Mouse (Mus musculus) spleen, adult 2 months (tissue): ENCODE measurements at regions not wholly inside any gene's neighbourhood (a gene's known extent, or its start where the extent isn't known, plus 50 kb on each side); places are given as distances from the start of the nearest gene placed in this dataset.

Experiments used
- DNase-seq, 2 experiments: peaks; one replicate each; pipeline versions ENCODE4 v3.0.0 to v3.0.0-alpha.2; 2012 to 2021; ENCODE audit warnings: low spot score in 2 of 2, low read depth in 1 of 2
- H3K27ac ChIP-seq: fragments of 200-500 bp; 2 replicates; pipeline ENCODE4 v1.5.1; 2012; ENCODE audit warnings: low read length, inconsistent platforms; ENCODE audit not compliant: insufficient read depth
- H3K27me3 ChIP-seq: fragments of 200-500 bp; 2 replicates; pipeline ENCODE4 v1.6.1; 2012; ENCODE audit warnings: mild to moderate bottlenecking, moderate library complexity, low read length, inconsistent platforms; ENCODE audit not compliant: control insufficient read depth, insufficient read depth
- H3K36me3 ChIP-seq: fragments of 200-500 bp; 2 replicates; pipeline ENCODE4 v1.6.1; 2012; ENCODE audit warnings: mild to moderate bottlenecking, low read length, inconsistent platforms; ENCODE audit not compliant: control insufficient read depth, insufficient read depth
- H3K4me1 ChIP-seq: fragments of 200-500 bp; 2 replicates; pipeline ENCODE4 v1.6.1; 2011; ENCODE audit warnings: inconsistent platforms; ENCODE audit not compliant: control insufficient read depth, insufficient read depth, insufficient read length
- H3K4me3 ChIP-seq: fragments of 200-500 bp; 2 replicates; pipeline ENCODE4 v1.5.1; 2011; ENCODE audit warnings: mild to moderate bottlenecking, inconsistent platforms; ENCODE audit not compliant: insufficient read depth, insufficient read length; ENCODE audit errors: extremely low read depth
- CTCF ChIP-seq: fragments of 200-500 bp; IDR thresholded peaks from 2 replicates; pipeline ENCODE4 v1.5.1; 2011; ENCODE audit warnings: mild to moderate bottlenecking, inconsistent platforms; ENCODE audit not compliant: insufficient read depth, insufficient read length, insufficient replicate concordance; ENCODE audit errors: extremely low read depth
- POLR2A ChIP-seq: fragments of 200-500 bp; IDR thresholded peaks from 2 replicates; pipeline ENCODE4 v1.6.1; 2011; ENCODE audit warnings: low read depth, low read length, inconsistent platforms
- WGBS: fragments of 180-500 bp; shearing (Covaris S2); methylation state at CpG from one replicate; pipeline ENCODE4 v1.1.7; 2018; 5-methylcytosine and 5-hydroxymethylcytosine counted together

GRCm38 (mm10) chr6:31220184-31220931 lies 178.2 kb upstream of the Mkln1 start:
- Histone ChIP-seq H3K27me3 (0 out of 2 replicates have a peak, but pooled peaks cover 2% of the 10 kb centered on the region), H3K4me1 (peaks cover 15% of the 10 kb centered on the region), H3K36me3 (no peaks in the 10 kb centered on the region), H3K27ac (peak overlapping the region; percentile 69), H3K4me3 (peak overlapping the region; percentile 58)
- TF ChIP-seq POLR2A, result no peak
- TF ChIP-seq CTCF, result no peak
- WGBS, result 1% methylated on average over 26 of the region's 30 CpGs
- peak in 1 of 2 experiments; percentile 42 for DNase-seq

GRCm38 (mm10) chr6:31221490-31221889 lies 177.0 kb upstream of the Mkln1 start:
- H3K27ac ChIP-seq, result no peak overlapping the region
- peaks cover 15% of the 10 kb centered on the region for H3K4me1 ChIP-seq
- no peak for TF ChIP-seq CTCF
- no peak for TF ChIP-seq POLR2A
- H3K27me3 ChIP-seq, result 0 out of 2 replicates have a peak, but pooled peaks cover 2% of the 10 kb centered on the region
- H3K36me3 ChIP-seq, result no peaks in the 10 kb centered on the region
- H3K4me3 ChIP-seq, result peak overlapping the region; percentile 47
- 3% methylated on average over 10 of the region's 10 CpGs for WGBS
- DNase-seq, result peak in 1 of 2 experiments; percentile 73

- no peak for DNase-seq
- H3K27ac ChIP-seq, result no peak overlapping the region
- 0 out of 2 replicates have a peak, but pooled peaks cover 2% of the 10 kb centered on the region for H3K27me3 ChIP-seq
- WGBS, result 59% methylated on average over 6 of the region's 6 CpGs
- H3K4me1 ChIP-seq, result peaks cover 15% of the 10 kb centered on the region
- no peak overlapping the region for H3K4me3 ChIP-seq
- H3K36me3 ChIP-seq, result no peaks in the 10 kb centered on the region
- TF ChIP-seq CTCF, result no peak
- TF ChIP-seq POLR2A, result no peak
Observed at GRCm38 (mm10) chr6:31222024-31222579, 176.4 kb upstream of the Mkln1 start.

GRCm38 (mm10) chr6:31227406-31227805 lies 171.1 kb upstream of the Mkln1 start:
- no peak overlapping the region for H3K27ac ChIP-seq
- H3K27me3 ChIP-seq, result no peaks in the 10 kb centered on the region
- no peaks in the 10 kb centered on the region for H3K36me3 ChIP-seq
- DNase-seq, result no peak
- TF ChIP-seq CTCF (no peak), POLR2A (no peak)
- peaks cover 4% of the 10 kb centered on the region for H3K4me1 ChIP-seq
- WGBS, result 83% methylated on average over 5 of the region's 5 CpGs
- no peak overlapping the region for H3K4me3 ChIP-seq

GRCm38 (mm10) chr6:31228061-31228460 lies 170.5 kb upstream of the Mkln1 start:
- WGBS, result 96% methylated on average over 1 of the region's 1 CpGs
- Histone ChIP-seq H3K27me3 (no peaks in the 10 kb centered on the region), H3K36me3 (no peaks in the 10 kb centered on the region), H3K4me3 (no peak overlapping the region), H3K27ac (no peak overlapping the region), H3K4me1 (peaks cover 7% of the 10 kb centered on the region)
- TF ChIP-seq CTCF (no peak), POLR2A (no peak)
- DNase-seq, result no peak

GRCm38 (mm10) chr6:31231821-31232220 lies 166.7 kb upstream of the Mkln1 start:
- peaks cover 11% of the 10 kb centered on the region for H3K4me1 ChIP-seq
- no peak for TF ChIP-seq POLR2A
- TF ChIP-seq CTCF, result no peak
- no peak overlapping the region for H3K4me3 ChIP-seq
- no peaks in the 10 kb centered on the region for H3K27me3 ChIP-seq
- 92% methylated on average over 4 of the region's 4 CpGs for WGBS
- DNase-seq, result no peak
- H3K36me3 ChIP-seq, result no peaks in the 10 kb centered on the region
- no peak overlapping the region for H3K27ac ChIP-seq
